In the genomic region with DNA sequence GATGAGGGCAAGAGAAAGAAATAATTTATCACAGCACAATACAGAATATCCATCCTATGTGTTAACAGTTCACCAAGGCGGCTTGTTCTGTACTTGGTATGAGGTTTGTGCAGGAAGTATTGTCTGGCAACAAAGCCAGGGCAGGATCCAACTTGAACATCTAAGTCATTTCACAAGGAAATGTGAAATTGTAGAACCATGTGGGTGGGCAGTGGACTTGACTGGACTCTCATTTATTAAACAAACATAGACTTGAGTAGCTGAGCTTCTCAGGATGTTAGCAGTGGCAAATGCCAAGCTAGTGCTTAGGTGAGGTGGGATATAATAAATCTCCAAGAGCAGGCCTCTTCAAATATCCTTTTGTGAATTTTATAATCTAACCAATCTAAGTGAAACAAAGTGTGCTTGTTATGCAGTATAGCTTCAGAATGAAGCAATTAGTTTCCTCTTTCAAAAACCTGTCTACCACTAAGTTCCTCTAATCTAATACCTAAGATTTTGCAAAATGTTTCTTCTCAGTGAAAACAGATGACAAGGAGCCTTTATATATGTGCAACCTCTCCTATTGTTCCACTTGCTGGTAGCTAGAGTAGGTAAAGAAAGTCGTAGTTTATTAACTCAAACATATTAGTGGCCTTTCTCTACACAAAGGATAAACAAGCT, we compare ENCODE assay signal across 21 mouse cellular contexts.
DNase-seq lines count a peak whose midpoint lies in the region; ATAC-seq and TF ChIP-seq lines count a peak whose summit lies in the region.
"Had no signal": no experiment of that assay in that cellular context is flagged by ENCODE, and none has a peak within 500 bp of the region (broad histone marks: within the 10 kb centered on the region; RNA-seq: fewer than 3 reads in every experiment).

No protein-coding gene starts in this region.

- H3K27ac ChIP-seq in kidney, embryonic 15.5 days = peak overlapping the region; percentile 85
- peak overlapping the region; percentile 57 for H3K27ac ChIP-seq in bone marrow macrophage, adult 2 months (ENCODE audit: insufficient read depth, low read depth, low read length)
- H3K27ac ChIP-seq: liver, embryonic 14.5 days; lung, embryonic 15.5 days; macrophage; midbrain, embryonic 13.5 days had no signal

- no peak for DNase-seq in kidney, postnatal 4 days
- DNase-seq in embryo, embryonic 11 days = peak; percentile 34
- DNase-seq in gonadal fat pad, adult 2 months (ENCODE audit: low read depth) = peak; percentile 50
- no peak for DNase-seq in layer of hippocampus, postnatal 36 days
- no peak for DNase-seq in frontal cortex, postnatal 10 days (ENCODE audit: low spot score in 2 of 2)
- DNase-seq in urinary bladder, postnatal 4 days (ENCODE audit: low spot score in 2 of 2) = no peak
- DNase-seq: adrenal gland, postnatal 10 days; cerebellum, adult 9-11 months; forebrain, postnatal 0 days; gastrocnemius, postnatal 10 days; thymus, postnatal 36 days had no signal

- no peak overlapping the region for H3K4me2 ChIP-seq in kidney, embryonic 15.5 days
- H3K4me2 ChIP-seq: lung, embryonic 15.5 days; midbrain, embryonic 13.5 days had no signal

- no peaks in the 10 kb centered on the region for H3K27me3 ChIP-seq in kidney, embryonic 15.5 days
- H3K27me3 ChIP-seq: lung, embryonic 15.5 days; midbrain, embryonic 13.5 days; Patski had no signal

- 19% methylated on average over 2 of the region's 2 CpGs for WGBS in kidney, embryonic 15.5 days

- no peak overlapping the region for H3K9ac ChIP-seq in kidney, embryonic 15.5 days
- H3K9ac ChIP-seq: forebrain, postnatal 0 days; liver, embryonic 14.5 days; lung, embryonic 15.5 days; midbrain, embryonic 13.5 days had no signal

- H3K4me3 ChIP-seq in kidney, embryonic 15.5 days (replicated peaks) = no peak overlapping the region
- H3K4me3 ChIP-seq in bone marrow macrophage, adult 2 months (ENCODE audit: insufficient read depth, low read length) = no peak overlapping the region
- H3K4me3 ChIP-seq: lung, embryonic 15.5 days; midbrain, embryonic 13.5 days had no signal

- no peak for TF ChIP-seq POLR2A in bone marrow macrophage, adult 2 months (IDR thresholded peaks at IDR 0.05; ENCODE audit: borderline replicate concordance, low read depth, low read length)

- peak; percentile 90 for ATAC-seq in kidney, embryonic 15.5 days (replicated peaks; ENCODE audit: low FRiP score)
- ATAC-seq: CD4-positive, CD25-positive, alpha-beta regulatory T cell, adult 4 months; forebrain, postnatal 0 days; hindbrain, embryonic 16.5 days; intestine, embryonic 16.5 days; midbrain, embryonic 13.5 days; Patski had no signal

- TF ChIP-seq CTCF in bone marrow macrophage, adult 2 months (IDR thresholded peaks at IDR 0.05; ENCODE audit: low read depth, low read length) = no peak

- no peaks in the 10 kb centered on the region for H3K36me3 ChIP-seq in kidney, embryonic 15.5 days
- H3K36me3 ChIP-seq: lung, embryonic 15.5 days; midbrain, embryonic 13.5 days had no signal

- no peaks in the 10 kb centered on the region for H3K9me3 ChIP-seq in kidney, embryonic 15.5 days (replicated peaks)
- H3K9me3 ChIP-seq: lung, embryonic 15.5 days; midbrain, embryonic 13.5 days had no signal

- H3K4me1 ChIP-seq in kidney, embryonic 15.5 days = peaks cover 8% of the 10 kb centered on the region; the same call in 1 of the 2 replicates
- H3K4me1 ChIP-seq in bone marrow macrophage, adult 2 months (ENCODE audit: control insufficient read depth, insufficient read depth, low read length) = peaks cover 5% of the 10 kb centered on the region
- H3K4me1 ChIP-seq: lung, embryonic 15.5 days; midbrain, embryonic 13.5 days had no signal

Comparison
In these comparisons a context has a peak if more than half of its experiments do, and no peak if none do; other contexts are left out.
1. DNase-seq: peak in embryo, embryonic 11 days (single experiment) and gonadal fat pad, adult 2 months (single experiment); none in kidney, postnatal 4 days (0 of 2), layer of hippocampus, postnatal 36 days (0 of 2), frontal cortex, postnatal 10 days (0 of 2) and urinary bladder, postnatal 4 days (0 of 2).